15 mouse cellular contexts compared by ENCODE assay signal in genomic region chr8:86327982-86328381, GRCm38 (mm10).
DNase-seq lines count a peak whose midpoint lies in the region; ATAC-seq lines count a peak whose summit lies in the region.
"Had no signal": no experiment of that assay in that cellular context is flagged by ENCODE, and none has a peak within 500 bp of the region (broad histone marks: within the 10 kb centered on the region; RNA-seq: fewer than 3 reads in every experiment).

No protein-coding gene starts in this region.

- H3K4me3 ChIP-seq in hindbrain, embryonic 14.5 days (replicated peaks; ENCODE audit: low read length) = no peak overlapping the region
- no peak overlapping the region for H3K4me3 ChIP-seq in hindbrain, embryonic 13.5 days
- H3K4me3 ChIP-seq in limb, embryonic 10.5 days = no peak overlapping the region
- H3K4me3 ChIP-seq: embryonic facial prominence, embryonic 13.5 days; embryonic facial prominence, embryonic 15.5 days; forebrain, embryonic 13.5 days; forebrain, embryonic 15.5 days had no signal

- no peaks in the 10 kb centered on the region for H3K27me3 ChIP-seq in hindbrain, embryonic 14.5 days (ENCODE audit: control insufficient read depth, insufficient read depth, low read length)
- no peaks in the 10 kb centered on the region for H3K27me3 ChIP-seq in hindbrain, embryonic 13.5 days
- H3K27me3 ChIP-seq in limb, embryonic 10.5 days (ENCODE audit: low read depth, poor library complexity, severe bottlenecking) = no peaks in the 10 kb centered on the region
- H3K27me3 ChIP-seq: CH12.LX; embryonic facial prominence, embryonic 13.5 days; embryonic facial prominence, embryonic 15.5 days; forebrain, embryonic 15.5 days had no signal

- H3K4me1 ChIP-seq in hindbrain, embryonic 14.5 days (replicated peaks; ENCODE audit: control insufficient read depth, insufficient read depth, low read length) = peaks cover 25% of the 10 kb centered on the region
- H3K4me1 ChIP-seq in hindbrain, embryonic 13.5 days (replicated peaks) = peaks cover 27% of the 10 kb centered on the region
- H3K4me1 ChIP-seq in limb, embryonic 10.5 days = no peaks in the 10 kb centered on the region
- H3K4me1 ChIP-seq: embryonic facial prominence, embryonic 13.5 days; embryonic facial prominence, embryonic 15.5 days had no signal

- no peak for ATAC-seq in hindbrain, embryonic 14.5 days (ENCODE audit: low FRiP score)
- no peak for ATAC-seq in hindbrain, embryonic 13.5 days (ENCODE audit: low FRiP score)
- ATAC-seq: CD4-positive, CD25-positive, alpha-beta regulatory T cell, adult 4 months had no signal

- no peak overlapping the region for H3K4me2 ChIP-seq in hindbrain, embryonic 14.5 days (replicated peaks)
- H3K4me2 ChIP-seq in hindbrain, embryonic 13.5 days = no peak overlapping the region
- H3K4me2 ChIP-seq: embryonic facial prominence, embryonic 13.5 days; embryonic facial prominence, embryonic 15.5 days; forebrain, embryonic 15.5 days had no signal

- DNase-seq in hindbrain, embryonic 14.5 days (ENCODE audit: low spot score) = no peak
- peak; percentile 67 for DNase-seq in Muller cell, postnatal 12 days (ENCODE audit: inconsistent ontology term)
- DNase-seq in retina, embryonic 14.5 days (ENCODE audit: low spot score) = peak; percentile 64
- no peak for DNase-seq in adipocyte (ENCODE audit: low spot score)
- DNase-seq in limb, embryonic 10.5 days (ENCODE audit: low spot score) = no peak
- DNase-seq: B cell, adult 2 months; forebrain, postnatal 0 days had no signal

- no peak overlapping the region for H3K9ac ChIP-seq in hindbrain, embryonic 14.5 days
- no peak overlapping the region for H3K9ac ChIP-seq in hindbrain, embryonic 13.5 days
- H3K9ac ChIP-seq: embryonic facial prominence, embryonic 13.5 days; embryonic facial prominence, embryonic 15.5 days; forebrain, embryonic 13.5 days; forebrain, embryonic 15.5 days; forebrain, postnatal 0 days had no signal

- peak overlapping the region; percentile 20; the same call in 1 of the 2 replicates for H3K27ac ChIP-seq in hindbrain, embryonic 14.5 days
- H3K27ac ChIP-seq in hindbrain, embryonic 13.5 days = no peak overlapping the region
- H3K27ac ChIP-seq in limb, embryonic 10.5 days = no peak overlapping the region
- H3K27ac ChIP-seq: embryonic facial prominence, embryonic 13.5 days; embryonic facial prominence, embryonic 15.5 days; forebrain, embryonic 13.5 days; forebrain, embryonic 15.5 days had no signal

- H3K9me3 ChIP-seq in hindbrain, embryonic 14.5 days (ENCODE audit: control insufficient read depth, low read length) = no peaks in the 10 kb centered on the region
- no peaks in the 10 kb centered on the region for H3K9me3 ChIP-seq in hindbrain, embryonic 13.5 days
- no peaks in the 10 kb centered on the region for H3K9me3 ChIP-seq in limb, embryonic 10.5 days (replicated peaks)
- H3K9me3 ChIP-seq: embryonic facial prominence, embryonic 13.5 days; embryonic facial prominence, embryonic 15.5 days; forebrain, embryonic 13.5 days; forebrain, embryonic 15.5 days; G1E had no signal

- no peaks in the 10 kb centered on the region for H3K36me3 ChIP-seq in hindbrain, embryonic 14.5 days (replicated peaks; ENCODE audit: control insufficient read depth, insufficient read depth)
- H3K36me3 ChIP-seq in hindbrain, embryonic 13.5 days = no peaks in the 10 kb centered on the region
- H3K36me3 ChIP-seq in limb, embryonic 10.5 days = no peaks in the 10 kb centered on the region
- H3K36me3 ChIP-seq: embryonic facial prominence, embryonic 13.5 days; embryonic facial prominence, embryonic 15.5 days; forebrain, embryonic 15.5 days; G1E had no signal

- 56% methylated on average over 3 of the region's 3 CpGs for WGBS in hindbrain, embryonic 14.5 days
- 64% methylated on average over 3 of the region's 3 CpGs for WGBS in hindbrain, embryonic 13.5 days
- 82% methylated on average over 3 of the region's 3 CpGs for WGBS in limb, embryonic 10.5 days

Comparison
In these comparisons a context has a peak if more than half of its experiments do, and no peak if none do; other contexts are left out.
1. DNase-seq: peak in Muller cell, postnatal 12 days (single experiment) and retina, embryonic 14.5 days (single experiment); none in hindbrain, embryonic 14.5 days (single experiment), adipocyte (single experiment) and limb, embryonic 10.5 days (single experiment).